Mouse (Mus musculus) adrenal gland, postnatal 36 days (tissue): Measurements from ENCODE around the gene Nrxn3. TPM values are rescaled to one million over a fixed set of nuclear protein-coding genes. Genes with fewer than 3 reads are reported as not detected.

Experiments
- DNase-seq, 2 experiments: peaks; one replicate each; pipeline ENCODE4 v3.0.0; 2021; ENCODE audit warnings: mixed read lengths in 1 of 2
- total RNA-seq, 2 experiments: library from RNA; stranded (reverse); gene quantifications; 2 replicates each; pipeline ENCODE4 v1.2.3; 2021

The Nrxn3 gene
- total RNA-seq, 2 experiments from 2014 or later = 0.20 TPM; not detected in 1

DNA sequence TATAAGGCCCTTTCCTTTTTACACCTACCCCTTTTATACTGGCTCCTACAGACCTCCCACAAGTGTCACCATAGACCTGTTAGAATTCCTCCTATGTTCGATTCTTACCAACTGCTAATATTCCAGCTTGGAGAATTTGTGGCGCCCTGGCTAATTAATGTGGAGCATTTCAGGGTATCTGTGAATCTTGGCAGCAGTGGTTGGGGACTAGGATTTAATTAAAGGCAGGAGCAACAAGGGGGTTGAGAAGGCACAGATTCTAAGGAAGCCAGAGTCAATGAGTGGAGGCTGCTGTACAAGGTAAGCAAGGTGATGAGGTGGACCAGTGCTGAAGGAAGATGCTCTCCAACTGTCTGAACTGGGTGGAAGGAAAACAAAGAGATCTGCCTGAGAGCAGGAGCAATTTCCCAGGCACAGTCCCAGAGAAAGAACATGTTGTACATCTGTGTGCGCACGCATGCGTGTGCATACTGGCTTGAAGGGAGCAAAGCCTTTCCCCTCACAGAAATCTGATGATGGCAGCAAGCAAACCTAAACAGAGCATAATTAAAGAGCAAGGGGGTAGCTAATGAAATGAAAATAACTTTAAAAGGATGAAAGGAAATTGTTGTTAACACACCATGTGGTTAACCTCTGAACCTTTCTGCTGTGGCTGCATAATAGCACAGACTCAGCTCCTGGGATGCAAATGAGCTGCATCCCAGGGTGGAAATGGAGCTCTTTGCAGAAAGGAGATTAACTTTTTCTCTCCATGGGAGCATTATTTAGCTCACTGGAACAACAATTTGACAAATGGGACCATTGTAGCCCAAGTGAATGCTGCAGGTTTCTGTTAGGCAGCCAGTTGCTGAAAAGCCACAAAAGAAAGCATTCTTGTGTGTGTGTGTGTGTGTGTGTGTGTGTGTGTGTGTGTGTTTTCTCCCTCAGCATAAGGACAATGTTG is 1409.5 kb downstream of the Nrxn3 start:
- DNase-seq = no peak

GRCm38 (mm10) chr12:90142011-90142410 is 1419.3 kb downstream of the Nrxn3 start:
- no peak for DNase-seq

GRCm38 (mm10) chr12:90144247-90144646 is 1421.6 kb downstream of the Nrxn3 start:
- DNase-seq = no peak

GRCm38 (mm10) chr12:90158131-90158772 is 1435.6 kb downstream of the Nrxn3 start:
- no peak for DNase-seq

DNA sequence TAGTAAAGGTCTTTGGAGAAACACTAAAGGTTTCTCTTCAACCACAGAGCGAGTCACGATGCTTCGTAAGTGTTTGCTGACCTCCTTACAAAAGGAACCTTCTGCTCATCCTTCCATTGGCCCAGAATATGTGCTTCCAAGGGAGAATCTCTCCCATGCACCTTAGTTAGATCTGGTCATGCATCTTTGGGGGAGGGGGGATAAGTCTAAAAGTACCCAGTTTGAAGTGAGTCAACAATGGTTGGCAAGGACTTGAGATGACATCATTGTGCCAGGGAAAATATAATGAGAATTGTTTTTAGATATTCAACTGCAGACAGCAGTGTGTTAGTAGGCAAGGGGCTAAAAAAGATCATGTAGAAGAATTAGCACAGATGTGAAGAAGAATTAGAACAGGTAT is 1437.2 kb downstream of the Nrxn3 start:
- no peak for DNase-seq

- no peak for DNase-seq
Observed at GRCm38 (mm10) chr12:90166118-90166517, 1443.4 kb downstream of the Nrxn3 start.

DNA sequence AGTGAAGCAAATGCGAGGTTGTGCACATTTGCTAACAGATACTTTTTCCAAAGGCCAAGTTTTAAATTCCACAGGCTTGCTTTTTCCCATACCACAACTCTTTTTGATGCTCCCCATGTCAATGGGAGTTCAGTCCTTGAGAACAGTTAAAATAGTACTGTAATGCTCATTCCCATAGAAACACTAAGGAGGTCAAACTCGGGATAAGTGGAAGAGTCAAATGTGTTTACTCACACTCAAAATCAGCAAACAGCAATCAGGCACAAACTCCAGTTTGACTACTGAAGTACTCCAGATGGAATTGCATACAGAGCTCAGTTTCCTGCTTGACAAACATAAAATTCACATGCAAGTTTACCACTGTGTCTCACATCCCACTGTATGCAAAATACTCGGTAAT is 1458.9 kb downstream of the Nrxn3 start:
- no peak for DNase-seq

DNA sequence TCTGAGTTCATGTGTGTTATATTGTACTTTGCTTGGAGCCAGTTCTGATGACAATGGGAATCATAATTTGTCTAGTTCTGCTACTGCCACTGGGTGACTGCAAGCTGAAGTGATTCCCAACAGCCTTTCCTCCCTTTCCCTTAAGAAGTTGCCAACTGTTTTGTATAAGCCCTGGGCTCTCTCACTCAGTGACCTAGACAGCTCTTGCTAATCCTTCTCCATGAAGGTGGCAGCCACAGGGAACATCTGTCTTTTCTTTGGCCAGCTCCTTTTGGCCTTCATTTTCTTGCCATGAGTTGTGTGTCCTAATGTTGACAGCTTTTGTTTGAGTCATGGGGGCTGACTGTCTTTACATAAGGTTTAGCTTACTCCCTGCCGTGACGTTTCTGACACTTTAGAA is 1460.3 kb downstream of the Nrxn3 start:
- no peak for DNase-seq

DNA sequence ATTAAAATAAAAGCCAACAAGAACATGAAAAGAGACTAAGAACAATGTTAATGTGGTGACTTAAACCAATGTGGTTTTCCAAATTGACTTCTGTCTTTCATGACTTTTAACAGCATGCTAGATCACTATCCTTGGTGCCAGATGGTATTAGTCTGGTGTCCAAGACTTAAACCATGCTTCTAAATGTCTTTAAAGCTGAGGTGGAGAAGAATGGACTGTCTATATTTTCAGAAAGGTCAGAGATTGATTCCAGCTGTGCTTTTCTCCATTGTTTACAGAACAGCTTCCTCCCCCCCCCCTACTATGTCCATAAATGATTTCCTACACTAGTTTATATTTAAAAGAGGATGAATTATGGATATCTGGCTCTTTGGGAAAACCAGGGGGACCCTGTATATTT is 1473.5 kb downstream of the Nrxn3 start:
- DNase-seq = no peak

GRCm38 (mm10) chr12:90197994-90198393 is 1475.3 kb downstream of the Nrxn3 start:
- no peak for DNase-seq

- DNase-seq = no peak
Observed at GRCm38 (mm10) chr12:90202501-90202900, 1479.8 kb downstream of the Nrxn3 start.

DNA sequence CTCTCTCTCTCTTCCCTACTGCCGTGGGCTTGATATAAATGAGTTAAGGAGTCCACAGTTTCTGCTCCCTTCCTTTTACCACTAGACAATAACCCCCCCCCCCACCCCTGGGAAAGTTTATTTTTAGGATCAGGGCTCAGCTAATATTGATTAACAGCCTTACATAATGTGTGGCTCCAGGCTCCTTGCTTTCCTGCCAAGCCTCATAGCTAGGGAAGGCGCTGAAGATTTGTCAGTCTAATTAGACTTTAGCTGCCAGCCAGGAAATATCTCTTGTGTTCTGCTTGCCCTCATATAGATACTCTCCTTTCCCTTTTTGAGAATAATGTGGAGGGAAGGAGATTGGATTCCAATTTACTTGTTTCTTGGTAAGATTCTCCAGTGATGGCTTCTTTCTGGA is 1488.7 kb downstream of the Nrxn3 start:
- no peak for DNase-seq

DNA sequence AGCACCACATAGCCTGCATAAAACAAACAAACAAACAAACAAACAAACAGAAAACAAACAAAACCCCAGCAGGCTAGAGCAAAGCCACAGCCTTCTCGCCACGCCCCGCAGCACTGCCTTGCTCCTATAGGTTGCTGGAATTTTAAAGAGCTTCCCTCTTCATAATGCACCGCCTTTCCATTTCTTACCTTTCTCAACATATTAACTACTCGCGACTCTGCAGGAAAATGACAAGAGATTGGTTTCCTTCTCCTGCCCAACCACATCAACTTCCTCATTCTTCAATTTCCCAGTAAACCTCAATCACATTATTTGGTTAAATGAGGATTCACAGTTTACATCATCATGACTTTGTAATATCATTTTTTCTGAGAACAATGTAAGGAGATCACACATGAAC is 1494.4 kb downstream of the Nrxn3 start:
- DNase-seq = no peak

DNA sequence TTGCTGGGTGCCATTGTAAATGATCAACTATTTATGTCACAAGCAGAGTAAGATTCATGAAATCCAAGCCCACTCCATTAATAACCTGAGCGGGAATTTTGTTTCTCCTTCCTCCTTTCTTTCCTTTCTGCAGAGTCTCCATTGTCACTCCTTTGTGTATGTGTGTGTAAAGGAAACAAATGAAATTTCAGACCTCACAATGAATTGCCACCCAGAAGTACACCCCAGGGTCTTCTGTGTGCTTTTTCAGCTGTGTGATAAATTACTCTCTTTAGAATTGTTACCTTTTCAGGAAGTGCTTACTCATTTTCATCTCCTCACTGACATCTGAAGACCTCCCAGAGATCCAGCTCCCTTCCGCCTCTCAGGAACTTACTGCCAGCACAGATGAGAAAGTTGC is 1506.4 kb downstream of the Nrxn3 start:
- no peak for DNase-seq

GRCm38 (mm10) chr12:90236093-90236492 is 1513.4 kb downstream of the Nrxn3 start:
- DNase-seq = no peak

GRCm38 (mm10) chr12:90260301-90260700 is 1537.6 kb downstream of the Nrxn3 start:
- no peak for DNase-seq

- DNase-seq = no peak
Observed at GRCm38 (mm10) chr12:90268111-90268510, 1545.4 kb downstream of the Nrxn3 start.

DNA sequence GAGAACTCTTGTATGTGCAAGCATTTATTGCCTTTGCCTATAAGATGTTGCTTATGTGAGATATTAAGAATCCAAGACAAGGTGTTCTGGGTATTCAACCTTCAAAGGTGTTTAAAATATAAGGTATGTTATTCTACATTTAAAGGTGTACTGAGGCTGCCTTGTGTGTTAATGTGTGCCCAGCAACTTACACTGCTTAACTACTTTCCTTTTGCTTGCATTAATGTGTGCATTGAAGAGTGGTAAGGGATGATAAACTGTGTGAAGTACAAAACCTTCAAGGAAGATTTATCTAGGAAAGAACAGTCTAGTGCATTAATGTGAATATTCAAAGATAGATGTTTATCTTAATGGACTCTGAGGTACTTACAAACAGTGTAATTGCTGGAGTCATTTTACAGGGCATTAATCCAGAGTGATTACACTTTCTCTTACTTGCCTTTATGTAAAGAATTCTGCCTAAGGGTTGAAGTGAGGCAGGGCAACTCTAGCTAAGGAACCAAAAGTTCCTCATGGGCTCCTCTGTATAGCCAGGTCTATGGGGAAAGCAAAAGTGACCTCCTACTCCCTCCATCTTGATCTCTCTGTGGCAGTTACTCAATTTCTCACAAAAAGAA is 1548.2 kb downstream of the Nrxn3 start:
- no peak for DNase-seq

- no peak for DNase-seq
Observed at GRCm38 (mm10) chr12:90274621-90275236, 1552.1 kb downstream of the Nrxn3 start.

DNA sequence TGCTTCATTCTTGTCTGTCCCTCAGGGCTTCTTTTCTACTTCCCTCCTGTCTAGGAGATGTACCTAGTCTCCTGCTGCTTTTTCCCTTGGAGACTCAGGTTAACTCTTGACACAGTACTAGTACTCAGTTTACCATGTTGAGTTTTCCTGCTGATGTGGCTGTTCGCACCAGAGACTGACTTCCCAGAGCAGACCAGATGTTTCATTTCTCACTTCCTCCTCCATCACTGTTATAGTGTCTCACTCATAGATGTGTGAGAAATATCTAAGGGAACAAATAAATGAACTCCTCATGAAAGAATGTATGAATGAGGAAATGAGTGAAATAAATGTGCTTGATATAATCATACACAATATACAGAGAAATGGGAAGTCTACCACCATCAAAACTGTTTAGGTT is 1558.6 kb downstream of the Nrxn3 start:
- no peak for DNase-seq

DNA sequence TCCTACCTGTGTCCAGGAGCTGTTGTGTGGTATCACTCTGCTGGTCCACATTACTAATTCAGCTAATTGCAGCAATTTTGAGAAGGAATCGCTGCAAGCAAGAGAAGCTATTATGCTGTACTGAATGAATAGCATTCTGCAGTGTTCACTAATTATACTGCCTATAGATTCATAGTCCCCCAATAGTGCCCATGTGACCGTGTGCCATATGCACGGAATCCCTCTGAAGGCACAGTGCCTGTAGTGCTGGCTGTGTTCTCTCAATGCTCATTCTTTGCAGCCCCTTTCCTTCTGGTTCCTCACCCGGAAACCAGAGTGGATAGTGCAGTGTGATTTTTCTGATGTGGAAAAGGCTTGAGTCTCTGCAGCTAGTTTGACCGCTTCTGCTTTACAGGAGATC is 1560.3 kb downstream of the Nrxn3 start:
- no peak for DNase-seq

- DNase-seq = peak; percentile 0 to 10
Observed at GRCm38 (mm10) chr12:90302671-90303070, 1580.0 kb downstream of the Nrxn3 start.

GRCm38 (mm10) chr12:90331806-90332205 is 1609.1 kb downstream of the Nrxn3 start:
- no peak for DNase-seq
